Mouse (Mus musculus) right cerebral cortex, postnatal 14 days (tissue): Measurements from ENCODE around the gene Gm28047.

Experiments
- DNase-seq: peaks from one replicate; pipeline ENCODE4 v3.0.0; 2022

The Gm28047 gene

GRCm38 (mm10) chr15:102546246-102546645 lies 78.6 kb downstream of the Gm28047 start:
- no peak for DNase-seq

GRCm38 (mm10) chr15:102544801-102545200 lies 80.1 kb downstream of the Gm28047 start:
- DNase-seq, result no peak

DNA sequence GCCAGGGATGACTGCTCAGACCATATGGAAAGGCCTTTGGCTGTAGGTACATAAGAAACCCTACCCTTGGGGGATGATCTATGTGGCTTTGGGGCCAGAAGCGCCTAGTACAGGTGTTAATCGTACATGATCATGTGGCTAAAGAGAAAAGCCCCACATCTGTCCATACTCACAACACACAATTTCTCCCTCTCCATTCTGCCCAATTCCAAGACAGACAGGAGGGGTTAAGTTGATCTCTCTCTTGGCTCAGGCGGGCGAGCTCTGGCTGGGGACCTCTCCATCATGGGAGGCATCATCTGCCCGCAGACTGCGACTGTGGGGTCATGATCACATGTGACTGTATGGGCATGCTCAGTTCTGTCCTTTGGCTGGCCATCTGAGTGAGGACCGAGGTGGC lies 90.9 kb downstream of the Gm28047 start:
- DNase-seq, result no peak

DNA sequence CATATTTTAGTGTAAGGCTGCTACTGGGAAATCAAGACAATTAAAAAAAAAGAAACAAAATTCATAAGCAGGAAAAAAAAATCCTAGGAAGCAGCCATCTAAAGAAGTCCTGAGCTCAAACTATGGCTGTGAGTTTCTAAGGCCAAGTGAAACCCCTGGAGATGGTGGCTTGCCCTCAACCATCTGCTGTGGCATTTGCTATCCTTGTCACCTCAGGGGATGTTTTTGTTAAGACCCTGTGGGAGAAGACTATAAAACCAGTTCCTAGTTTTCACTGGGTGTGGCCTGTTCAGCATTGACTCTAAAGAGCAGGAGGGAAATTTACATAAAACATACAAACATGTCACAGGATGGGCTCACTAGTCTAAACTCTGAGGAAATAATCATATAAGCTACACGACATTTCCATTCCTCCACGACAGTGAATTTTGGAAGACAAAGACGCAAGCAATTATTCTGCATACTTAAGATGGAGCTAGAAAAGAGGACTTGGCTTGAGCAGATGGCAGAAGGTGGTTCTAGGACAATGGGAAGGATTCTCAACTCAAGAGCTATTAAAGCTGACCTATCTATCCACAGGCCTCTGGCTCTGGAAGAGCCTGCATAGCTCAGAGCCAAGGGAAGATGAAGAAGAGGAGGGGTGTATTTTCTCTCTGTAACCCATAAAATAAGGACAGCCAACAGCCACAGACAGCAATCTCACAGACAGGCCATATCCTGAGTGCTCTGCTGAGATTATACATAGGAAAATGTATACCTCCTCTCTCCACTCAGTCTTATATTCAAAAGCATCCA lies 92.6 kb downstream of the Gm28047 start:
- no peak for DNase-seq

DNA sequence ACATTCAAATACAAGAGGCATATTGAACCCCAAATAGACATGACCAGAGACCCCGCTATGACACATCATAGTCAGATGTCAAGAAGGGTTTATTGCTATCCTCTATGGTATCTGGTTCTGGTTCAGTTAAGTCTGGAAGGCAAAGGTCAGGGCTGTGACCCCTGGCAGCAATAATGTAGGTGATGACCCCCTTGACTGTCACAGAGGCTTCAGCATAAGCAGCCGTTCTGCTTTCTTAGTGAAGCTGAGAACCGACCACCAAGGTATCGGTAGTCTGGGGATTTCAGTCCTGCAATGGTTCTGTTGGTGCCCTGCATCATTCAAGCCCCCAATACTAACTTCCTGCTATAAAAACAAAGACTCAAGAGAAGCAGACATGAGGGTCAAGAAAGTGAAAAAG lies 93.3 kb downstream of the Gm28047 start:
- DNase-seq, result no peak

- DNase-seq, result no peak
Observed at GRCm38 (mm10) chr15:102530566-102530965, 94.3 kb downstream of the Gm28047 start.

- no peak for DNase-seq
Observed at GRCm38 (mm10) chr15:102528396-102528795, 96.5 kb downstream of the Gm28047 start.

DNA sequence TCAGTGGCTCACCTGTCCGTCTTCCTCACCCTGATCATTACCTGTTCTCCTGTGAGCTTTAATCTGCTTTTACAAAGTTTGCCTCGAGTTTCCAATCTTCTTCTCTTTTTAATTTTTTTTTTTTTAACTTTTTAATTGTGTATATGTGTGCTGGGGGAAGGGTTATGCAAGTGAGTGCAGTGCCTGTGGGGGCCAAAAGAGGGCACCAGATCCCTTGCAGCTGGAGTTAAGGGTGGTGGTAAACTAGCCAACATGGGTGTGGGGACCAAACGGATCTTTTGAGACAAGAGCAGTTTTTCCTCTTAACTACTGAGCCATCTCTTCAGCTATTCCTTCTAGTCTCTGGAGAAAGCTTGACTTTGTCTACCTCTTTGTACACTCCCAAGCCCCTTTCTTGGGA lies 96.9 kb downstream of the Gm28047 start:
- DNase-seq, result no peak

- DNase-seq, result no peak
Observed at GRCm38 (mm10) chr15:102526111-102527002, 98.5 kb downstream of the Gm28047 start.

DNA sequence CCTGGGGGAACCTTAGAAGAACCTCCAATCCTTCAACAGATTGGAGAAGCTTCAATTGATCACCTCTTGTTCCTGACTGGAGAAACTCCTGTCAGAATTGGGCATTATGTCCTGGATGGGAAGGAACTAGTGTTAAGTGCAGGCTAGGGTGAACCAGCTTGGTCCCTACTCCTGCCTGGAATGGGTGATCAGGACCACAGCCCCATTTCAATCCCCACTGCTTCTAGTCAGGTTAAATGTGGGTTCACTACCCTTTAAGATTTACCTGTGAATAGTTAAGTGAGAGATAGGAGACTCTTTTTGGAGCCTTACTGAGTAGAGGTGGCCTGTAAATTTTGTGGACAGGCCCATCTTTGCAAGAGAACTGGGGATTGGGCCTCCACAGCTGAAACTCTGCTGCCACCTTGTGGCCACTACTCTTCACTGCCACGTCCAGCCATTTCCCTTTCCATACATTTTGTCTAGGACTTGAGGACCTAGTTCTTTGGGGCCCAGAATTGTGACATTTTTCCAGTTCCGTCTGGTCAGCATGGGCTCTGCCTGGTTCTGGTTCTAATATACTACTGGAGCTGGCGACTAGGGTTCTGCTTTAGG lies 99.9 kb downstream of the Gm28047 start, which contains the start of gene Npff:
Gene Npff, minus strand, starts transcription at position 51 of the 594 bp plus-strand sequence.
- peak; percentile 76 for DNase-seq

- DNase-seq, result no peak
Observed at GRCm38 (mm10) chr15:102521480-102521879, 103.4 kb downstream of the Gm28047 start.

GRCm38 (mm10) chr15:102520416-102520815 lies 104.5 kb downstream of the Gm28047 start:
- DNase-seq, result no peak

GRCm38 (mm10) chr15:102519211-102520141 lies 105.4 kb downstream of the Gm28047 start:
- DNase-seq, result no peak

DNA sequence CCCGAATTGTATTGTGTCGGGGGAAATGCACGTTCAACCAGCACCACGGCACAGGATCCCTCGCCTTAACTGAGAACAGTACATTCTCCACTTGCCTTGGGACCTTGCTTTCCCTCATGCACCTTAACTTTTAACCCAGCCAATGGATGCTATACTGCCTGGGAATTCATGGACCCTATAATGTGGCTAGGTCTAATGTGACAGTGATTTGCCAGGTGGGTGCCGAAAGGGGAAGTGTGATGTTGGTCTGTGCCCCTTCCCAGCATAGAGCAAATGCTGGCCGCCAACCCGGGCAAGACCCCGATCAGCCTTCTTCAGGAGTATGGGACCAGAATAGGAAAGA lies 106.0 kb downstream of the Gm28047 start:
- no peak for DNase-seq

- peak; percentile 99 for DNase-seq
Observed at GRCm38 (mm10) chr15:102517976-102518858, 106.7 kb downstream of the Gm28047 start, which contains the start of gene Tarbp2. TSS of gene Tarbp2 (plus strand) at chr15:102518192.

GRCm38 (mm10) chr15:102517631-102517975 lies 107.3 kb downstream of the Gm28047 start:
- DNase-seq, result no peak

- peak; percentile 77 for DNase-seq
Observed at GRCm38 (mm10) chr15:102516728-102517404, 108.0 kb downstream of the Gm28047 start, which contains the start of gene Map3k12. TSS of gene Map3k12 (minus strand) at chr15:102517064.

GRCm38 (mm10) chr15:102516293-102516692 lies 108.6 kb downstream of the Gm28047 start:
- DNase-seq, result no peak

DNA sequence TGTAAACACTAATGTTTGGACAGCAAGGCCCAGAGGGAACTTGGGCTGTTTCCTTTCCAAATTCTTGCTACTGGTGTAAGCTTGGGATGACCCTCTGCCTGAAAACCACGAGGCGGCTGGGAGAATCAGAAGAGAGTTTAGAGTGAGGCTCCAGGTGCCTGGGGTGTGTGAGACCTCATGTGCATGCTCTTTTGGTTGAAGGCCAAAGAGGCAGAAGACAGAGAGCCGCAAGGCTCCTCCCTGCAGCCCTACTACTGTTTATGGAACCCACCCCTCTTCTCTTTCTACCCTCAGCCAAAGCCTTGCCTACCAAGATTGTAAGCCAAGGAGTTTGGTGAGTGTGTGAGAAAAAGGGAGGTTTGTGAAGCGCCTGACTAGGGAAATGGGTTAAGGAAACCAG lies 109.1 kb downstream of the Gm28047 start:
- no peak for DNase-seq

DNA sequence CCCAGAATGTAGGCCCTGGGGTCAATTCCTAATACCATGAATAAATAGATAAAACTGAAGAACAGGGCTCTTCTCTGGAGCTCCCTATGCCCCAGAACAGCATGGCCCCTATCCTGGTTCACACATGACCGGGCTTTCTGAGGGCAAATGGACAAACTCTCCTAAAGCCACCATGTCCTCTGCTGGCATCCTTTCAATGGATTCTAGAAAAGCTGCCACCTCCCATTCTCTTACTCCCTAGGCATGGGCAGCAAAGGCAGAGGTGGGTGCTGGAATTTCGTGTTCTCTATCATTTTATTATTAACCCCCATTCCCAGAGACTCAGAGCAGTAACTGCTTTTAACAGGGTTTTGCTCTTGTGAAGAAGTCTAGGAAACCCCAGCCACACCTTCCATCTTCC lies 109.6 kb downstream of the Gm28047 start:
- DNase-seq, result no peak

DNA sequence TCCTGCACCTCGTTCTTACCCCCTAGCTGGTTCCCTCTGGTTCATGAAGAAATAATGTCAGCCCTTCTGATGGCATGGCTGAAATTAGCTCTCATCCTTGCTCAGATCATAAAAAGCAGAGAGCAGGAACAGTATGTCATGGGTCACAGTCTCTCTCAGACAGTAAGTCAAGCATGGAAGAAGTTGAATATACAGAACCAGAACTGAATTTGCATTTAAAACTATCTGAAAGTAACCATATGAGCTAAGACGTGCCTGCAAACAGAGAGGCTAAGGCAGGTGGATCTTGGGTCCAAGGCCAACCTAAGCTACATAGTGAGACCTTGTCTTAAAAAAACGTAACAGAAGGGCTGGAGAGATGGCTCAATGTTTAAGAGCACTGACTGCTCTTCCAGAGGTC lies 111.9 kb downstream of the Gm28047 start:
- no peak for DNase-seq
